Mouse (Mus musculus) macrophage (primary cell): Measurements from ENCODE around the gene Lcp1. TPM values are rescaled to one million over a fixed set of nuclear protein-coding genes. Genes with fewer than 3 reads are reported as not detected.

ENCODE experiments used
- H3K27ac ChIP-seq: fragments of 350-480 bp; formaldehyde crosslinking; 2 replicates; pipeline ENCODE4 v1.9.0; 2021
- H3K36me3 ChIP-seq: fragments of 350-480 bp; formaldehyde crosslinking; 2 replicates; pipeline ENCODE4 v1.9.0; 2021; ENCODE audit errors: inconsistent target
- H3K4me3 ChIP-seq: fragments of 350-480 bp; formaldehyde crosslinking; 2 replicates; pipeline ENCODE4 v1.9.0; 2021; ENCODE audit errors: inconsistent target
- H3K79me2 ChIP-seq: fragments of 350-480 bp; formaldehyde crosslinking; 2 replicates; pipeline ENCODE4 v1.9.0; 2021; ENCODE audit errors: inconsistent target
- WGBS: methylation state at CpG from one replicate; pipeline ENCODE4 v1.1.7; 2026; ENCODE audit warnings: inconsistent platforms; ENCODE audit not compliant: missing documents; 5-methylcytosine and 5-hydroxymethylcytosine counted together
- polyA plus RNA-seq: library from polyadenylated mRNA; stranded (reverse); fragments of 250-400 nt; gene quantifications from 3 replicates; pipeline ENCODE4 v1.2.4, GENCODE M21; 2018; ENCODE audit warnings: inconsistent platforms

Lcp1 gene
- polyA plus RNA-seq, 1 experiment from 2014 or later = 1,239 TPM

DNA sequence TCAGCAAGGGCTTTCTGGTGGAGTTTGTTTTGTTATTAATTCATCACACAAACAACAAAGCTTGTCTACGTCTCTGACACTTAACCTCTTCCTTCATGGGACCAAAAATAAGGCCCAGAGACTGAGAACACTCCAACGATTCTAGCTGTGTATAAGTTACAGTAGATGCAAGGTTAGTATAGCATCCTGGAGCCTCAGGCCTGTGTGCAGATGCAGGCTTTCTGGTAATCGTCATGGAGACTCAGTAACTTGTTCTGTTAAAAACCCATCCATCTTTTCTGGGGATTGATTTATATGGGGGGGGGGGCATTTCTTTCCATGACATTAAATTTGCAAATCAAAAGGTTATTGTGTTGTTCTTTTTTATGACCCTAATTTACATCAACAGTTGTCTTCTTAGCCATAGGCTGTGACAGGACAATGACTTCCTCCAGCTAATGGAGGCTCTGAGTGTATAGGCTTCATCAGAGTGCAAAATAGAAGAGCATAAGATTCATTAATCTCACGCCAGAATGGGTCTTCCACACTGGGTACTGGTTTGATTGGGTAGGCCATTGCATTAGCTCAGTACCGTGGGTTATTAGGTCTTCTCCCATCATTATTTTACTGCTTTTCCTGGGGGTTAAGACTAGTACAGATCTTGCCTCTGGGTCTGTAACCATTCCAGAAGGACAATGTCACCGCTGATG, 74.6 kb downstream of the Lcp1 start:
- H3K27ac ChIP-seq = no peak overlapping the region
- 81% methylated on average over 5 of the region's 6 CpGs for WGBS
- H3K36me3 ChIP-seq = peaks cover 98% of the 10 kb centered on the region
- H3K79me2 ChIP-seq = peaks cover 93% of the 10 kb centered on the region
- H3K4me3 ChIP-seq = no peak overlapping the region

DNA sequence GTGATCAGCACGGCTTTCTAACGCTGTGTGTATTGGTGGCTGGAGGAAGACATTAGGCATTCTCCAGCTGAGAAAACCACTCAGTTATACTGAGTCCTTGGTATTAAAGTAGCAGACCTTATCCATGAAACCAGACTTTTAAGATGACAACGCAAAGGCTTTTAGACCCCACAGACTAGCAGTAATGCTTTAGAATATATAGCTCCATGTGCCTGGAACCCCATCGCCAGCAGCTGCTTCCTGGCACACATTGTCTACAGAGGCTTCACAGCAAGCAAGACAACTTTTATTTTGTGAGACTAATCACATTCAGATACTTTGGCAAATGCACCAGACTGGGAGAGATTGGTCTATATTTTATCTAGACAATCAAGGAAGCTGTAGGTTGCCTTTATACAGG, 75.4 kb downstream of the Lcp1 start:
- WGBS = 100% methylated on average over 4 of the region's 4 CpGs

DNA sequence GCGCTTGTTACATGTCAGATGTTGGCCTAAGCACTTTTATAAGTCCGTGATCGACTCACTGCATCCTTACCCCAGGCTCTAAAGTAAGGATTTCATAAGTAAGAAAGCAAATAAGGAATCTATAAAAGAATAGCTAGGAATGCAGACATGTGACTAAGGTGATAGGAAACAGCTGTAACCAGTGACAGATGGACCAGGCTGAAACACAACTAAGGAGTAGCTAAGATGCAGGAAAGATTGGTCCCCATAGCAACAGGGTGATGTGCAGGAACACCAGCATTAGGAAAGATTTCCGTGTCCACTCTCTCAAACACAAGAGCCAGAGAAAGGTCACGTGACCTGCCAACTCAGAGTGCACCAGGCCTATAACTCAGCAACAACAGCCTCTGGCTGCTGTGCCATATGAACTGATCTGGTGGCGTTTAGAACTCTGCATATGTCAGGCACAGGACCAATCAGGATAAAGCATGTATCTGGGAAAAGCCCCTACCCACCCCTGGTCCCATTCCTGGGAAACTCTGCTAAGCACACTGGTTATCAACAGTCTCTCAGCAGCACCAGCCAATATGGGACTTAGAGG, 77.8 kb downstream of the Lcp1 start:
- peaks cover 87% of the 10 kb centered on the region for H3K79me2 ChIP-seq
- 96% methylated on average over 6 of the region's 6 CpGs for WGBS
- no peak overlapping the region for H3K4me3 ChIP-seq
- no peak overlapping the region for H3K27ac ChIP-seq
- H3K36me3 ChIP-seq = peaks cover 98% of the 10 kb centered on the region

More for the DNA sequence above, 75.4 kb downstream of the Lcp1 start:
- H3K36me3 ChIP-seq = peaks cover 98% of the 10 kb centered on the region
- peaks cover 93% of the 10 kb centered on the region for H3K79me2 ChIP-seq
- H3K4me3 ChIP-seq = no peak overlapping the region
- no peak overlapping the region for H3K27ac ChIP-seq

DNA sequence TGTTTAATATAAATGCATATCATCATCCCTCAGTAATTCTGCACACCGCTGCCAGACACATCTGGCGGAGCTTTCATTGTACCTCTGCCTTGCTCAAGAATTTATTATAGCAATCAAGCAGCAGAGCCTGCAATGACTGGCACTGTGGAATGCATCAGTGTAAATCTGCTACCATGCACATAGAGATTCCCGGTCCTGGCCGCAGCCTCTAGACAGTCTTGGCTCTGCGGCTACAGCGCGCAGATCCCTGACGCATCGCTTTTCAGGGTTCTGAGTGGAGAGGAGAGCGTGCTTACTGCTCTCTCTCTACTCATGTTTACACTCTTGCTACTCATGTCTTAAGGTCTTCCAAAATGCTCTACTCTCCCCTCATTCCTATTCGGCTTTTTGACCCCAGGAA, 82.9 kb downstream of the Lcp1 start:
- 92% methylated on average over 11 of the region's 11 CpGs for WGBS
- Histone ChIP-seq H3K36me3 (peaks cover 100% of the 10 kb centered on the region), H3K4me3 (no peak overlapping the region)

DNA sequence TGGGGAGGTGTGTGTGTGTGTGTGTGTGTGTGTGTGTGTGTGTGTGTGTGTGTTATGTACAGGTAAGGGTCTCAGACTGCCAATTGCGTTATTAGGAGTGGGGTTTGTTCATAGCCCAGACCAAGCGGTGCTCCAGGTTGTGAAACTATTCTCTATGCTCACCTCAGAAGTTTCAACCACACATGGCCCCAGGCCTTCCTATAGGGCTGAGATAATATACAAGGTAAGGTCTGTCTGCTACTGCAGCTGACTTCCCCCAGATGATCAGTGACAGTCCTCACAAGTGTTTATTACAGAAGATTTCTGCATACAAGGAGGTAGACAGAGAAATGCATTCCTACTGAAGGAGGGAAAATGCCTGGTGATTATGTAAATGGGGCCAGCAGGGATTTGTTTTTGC, 87.9 kb downstream of the Lcp1 start:
- H3K79me2 ChIP-seq = peaks cover 80% of the 10 kb centered on the region; the same call in 1 of the 2 replicates
- peaks cover 99% of the 10 kb centered on the region for H3K36me3 ChIP-seq
- H3K4me3 ChIP-seq = no peak overlapping the region
- 100% methylated on average over 2 of the region's 2 CpGs for WGBS
- H3K27ac ChIP-seq = no peak overlapping the region

More for the DNA sequence above, 82.9 kb downstream of the Lcp1 start:
- H3K79me2 ChIP-seq = peaks cover 88% of the 10 kb centered on the region; the same call in 1 of the 2 replicates
- H3K27ac ChIP-seq = no peak overlapping the region

DNA sequence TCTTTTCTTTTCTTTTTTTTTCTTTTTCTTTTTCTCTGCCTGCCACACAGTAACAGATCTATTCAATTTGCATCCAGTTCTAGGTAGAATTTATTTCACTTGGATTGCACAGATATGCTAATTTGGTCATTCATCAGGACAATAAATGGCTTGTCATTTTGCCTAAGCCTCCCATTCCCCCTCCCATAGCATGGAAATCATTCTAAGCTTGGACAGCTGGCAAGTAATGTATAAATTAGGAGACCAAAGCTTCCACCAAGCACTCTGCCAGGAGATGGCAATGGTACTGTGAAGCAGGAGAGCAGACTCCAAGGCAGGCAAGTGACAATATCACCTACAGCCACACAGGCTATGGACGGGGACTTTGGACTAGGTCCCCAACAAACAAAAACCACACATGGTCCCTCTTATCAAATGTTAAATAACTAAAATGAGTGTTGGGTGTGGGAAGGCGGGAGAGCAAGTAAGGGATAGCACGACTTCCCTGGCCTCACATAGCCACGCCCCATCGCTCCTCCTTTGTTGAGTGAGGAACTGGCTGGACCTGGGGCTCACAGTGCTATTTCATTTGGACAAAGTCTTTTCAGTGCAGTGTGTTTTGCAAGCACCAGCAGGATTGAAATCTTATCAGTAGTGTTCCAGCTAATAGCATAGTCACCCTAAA, 88.5 kb downstream of the Lcp1 start:
- H3K27ac ChIP-seq = no peak overlapping the region
- H3K36me3 ChIP-seq = peaks cover 99% of the 10 kb centered on the region
- no peak overlapping the region for H3K4me3 ChIP-seq
- 97% methylated on average over 5 of the region's 5 CpGs for WGBS
- H3K79me2 ChIP-seq = peaks cover 76% of the 10 kb centered on the region; the same call in 1 of the 2 replicates

DNA sequence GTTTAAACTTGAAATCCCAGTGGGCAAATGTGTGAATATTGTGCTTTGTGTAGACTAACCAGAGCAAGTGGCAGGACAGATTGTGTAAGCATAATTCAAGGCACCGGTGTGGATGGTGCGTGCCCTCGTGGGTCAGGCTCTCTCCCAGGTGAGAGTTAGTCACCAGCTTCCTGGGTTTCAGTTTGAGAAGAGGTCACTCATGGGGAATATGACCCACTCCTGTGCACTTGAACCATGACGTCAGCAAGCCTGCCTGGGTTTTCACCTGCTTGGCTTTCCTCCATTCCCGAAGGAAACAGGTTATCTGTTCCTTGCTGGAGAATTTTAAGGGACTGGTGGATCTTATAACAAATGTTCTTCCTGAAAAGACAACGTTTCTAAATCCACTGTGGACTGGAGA, 91.5 kb downstream of the Lcp1 start:
- H3K79me2 ChIP-seq = peaks cover 48% of the 10 kb centered on the region; the same call in 1 of the 2 replicates
- no peak overlapping the region for H3K4me3 ChIP-seq
- H3K27ac ChIP-seq = no peak overlapping the region
- WGBS = 84% methylated on average over 6 of the region's 6 CpGs
- H3K36me3 ChIP-seq = peaks cover 99% of the 10 kb centered on the region

DNA sequence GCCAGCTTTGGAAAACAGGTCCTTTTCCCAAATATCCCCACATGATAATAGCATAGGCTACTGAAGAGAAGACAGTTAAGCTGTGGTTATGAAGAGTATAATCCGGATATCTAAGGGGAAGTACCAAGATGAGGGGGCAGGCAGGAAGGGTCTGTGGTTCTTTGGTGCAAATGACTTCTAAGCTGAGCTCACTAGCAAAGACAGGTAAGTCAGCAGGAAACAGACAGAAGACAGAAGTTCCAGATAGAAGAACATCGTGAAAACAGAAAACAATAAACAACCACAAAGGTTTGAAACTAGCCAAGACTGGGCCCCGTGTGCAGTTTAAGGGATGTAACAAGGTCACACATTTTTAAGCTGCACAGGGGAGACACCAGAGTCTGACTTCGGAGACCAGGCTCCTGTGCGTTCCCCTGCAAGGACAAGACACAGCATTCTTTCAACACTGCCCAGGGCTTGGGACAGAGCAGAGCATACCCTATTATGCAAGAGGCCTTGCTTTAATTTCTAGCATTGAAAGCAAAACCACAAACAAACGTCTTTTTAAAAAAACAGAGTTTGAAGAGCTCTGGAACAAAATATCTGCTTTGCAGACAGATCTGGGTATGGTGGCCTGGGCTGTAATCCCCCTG, 96.7 kb downstream of the Lcp1 start:
- H3K79me2 ChIP-seq = no peaks in the 10 kb centered on the region; the same call in 1 of the 2 replicates
- WGBS = 15% methylated on average over 6 of the region's 6 CpGs
- H3K27ac ChIP-seq = no peak overlapping the region
- no peak overlapping the region for H3K4me3 ChIP-seq
- H3K36me3 ChIP-seq = peaks cover 73% of the 10 kb centered on the region

DNA sequence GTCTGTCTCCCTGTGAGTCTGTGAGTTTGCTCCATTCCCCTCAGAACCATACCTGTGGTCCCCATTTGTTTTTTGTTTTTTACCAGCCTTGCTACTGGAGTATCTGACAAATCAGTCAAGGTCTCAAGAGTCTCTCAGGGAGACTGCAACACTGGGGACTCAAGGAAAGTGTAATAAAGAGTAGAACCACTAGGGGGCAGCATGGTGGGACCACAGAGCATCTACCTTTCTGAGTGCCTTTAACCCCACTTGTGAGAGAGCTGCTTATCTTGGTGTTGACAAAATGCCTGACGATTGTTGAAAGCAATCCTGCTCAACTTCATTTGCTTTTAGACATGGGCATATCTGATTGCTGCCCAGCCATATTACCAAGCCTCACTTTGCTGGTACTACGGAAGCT, 98.9 kb downstream of the Lcp1 start:
- Histone ChIP-seq H3K36me3 (peaks cover 50% of the 10 kb centered on the region), H3K79me2 (no peaks in the 10 kb centered on the region), H3K27ac (no peak overlapping the region), H3K4me3 (no peak overlapping the region)
- WGBS = 91% methylated on average over 1 of the region's 2 CpGs

DNA sequence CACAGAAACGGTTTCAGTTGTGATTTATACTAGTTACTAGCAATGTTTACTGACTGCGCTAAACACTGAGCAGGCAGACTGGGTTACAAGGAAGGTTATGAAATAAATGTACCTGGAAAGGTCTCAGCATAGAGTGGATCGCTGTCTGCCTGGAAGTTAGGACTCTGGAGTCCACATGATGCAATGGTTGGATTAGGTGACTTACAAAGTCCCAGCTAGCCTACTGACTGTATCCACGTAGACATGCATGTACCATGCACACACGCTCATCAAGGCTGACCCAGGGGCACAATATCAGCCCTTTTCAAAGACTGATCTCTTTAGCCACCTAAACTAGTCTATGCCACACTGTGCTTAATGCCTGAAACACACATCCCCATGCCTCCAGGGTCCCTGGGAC, 102.2 kb downstream of the Lcp1 start:
- H3K36me3 ChIP-seq = peaks cover 18% of the 10 kb centered on the region
- H3K79me2 ChIP-seq = no peaks in the 10 kb centered on the region
- H3K27ac ChIP-seq = no peak overlapping the region
- H3K4me3 ChIP-seq = no peak overlapping the region
- 90% methylated on average over 5 of the region's 5 CpGs for WGBS

DNA sequence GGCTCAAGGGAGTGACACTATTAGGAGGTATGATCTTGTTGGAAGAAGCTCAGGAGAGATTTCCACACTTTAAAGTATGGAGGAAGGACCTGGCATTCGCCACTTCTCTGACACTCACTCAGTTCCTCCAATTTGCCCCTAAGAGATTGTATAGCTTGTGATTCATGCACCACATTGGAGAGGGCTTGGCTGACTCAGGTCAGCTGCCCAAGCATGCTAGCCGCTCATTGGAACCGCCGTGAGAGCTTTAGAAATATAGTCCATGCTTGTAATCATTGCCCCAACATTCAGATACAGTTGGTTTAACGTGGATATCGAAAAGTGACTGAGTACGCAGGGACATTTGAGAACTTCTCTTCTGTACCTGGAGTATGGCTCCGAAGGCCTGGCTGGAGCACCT, 104.7 kb downstream of the Lcp1 start:
- Histone ChIP-seq H3K36me3 (no peaks in the 10 kb centered on the region), H3K27ac (no peak overlapping the region), H3K4me3 (no peak overlapping the region), H3K79me2 (no peaks in the 10 kb centered on the region)
- 84% methylated on average over 8 of the region's 8 CpGs for WGBS

DNA sequence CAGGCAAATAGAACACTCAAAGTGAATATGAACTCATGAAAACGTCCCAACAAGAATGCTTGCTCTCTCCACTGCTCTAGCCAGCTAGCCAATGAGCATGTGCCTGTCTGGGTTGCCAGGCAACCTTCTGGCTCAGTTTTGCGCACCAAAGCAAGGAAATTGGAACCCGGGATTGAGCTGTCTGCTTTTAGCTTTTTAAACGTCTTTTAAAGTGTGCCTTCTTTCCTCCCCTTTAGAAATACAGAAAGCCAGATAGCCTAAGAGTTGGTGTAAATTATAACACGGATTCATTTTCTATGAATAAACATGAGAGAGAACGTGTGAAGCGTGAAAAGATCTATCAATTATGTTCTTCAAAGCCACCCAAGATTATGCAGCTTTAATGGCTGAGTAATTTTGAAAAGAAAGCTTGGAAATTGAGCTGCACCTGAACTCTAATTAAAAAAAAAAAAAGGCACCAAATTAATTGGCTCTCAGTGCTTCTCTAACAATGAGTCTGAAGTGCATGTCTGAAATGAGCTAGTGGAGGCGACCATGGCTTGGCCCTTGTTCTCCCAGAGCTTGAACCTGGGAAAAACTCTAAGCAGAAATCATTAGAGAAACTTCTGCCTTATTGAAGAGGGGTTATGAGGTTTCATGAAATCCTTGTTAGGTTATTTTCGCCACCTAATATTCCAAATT, 105.2 kb downstream of the Lcp1 start:
- no peaks in the 10 kb centered on the region for H3K36me3 ChIP-seq
- 87% methylated on average over 9 of the region's 9 CpGs for WGBS
- no peak overlapping the region for H3K4me3 ChIP-seq
- no peaks in the 10 kb centered on the region for H3K79me2 ChIP-seq
- no peak overlapping the region for H3K27ac ChIP-seq

DNA sequence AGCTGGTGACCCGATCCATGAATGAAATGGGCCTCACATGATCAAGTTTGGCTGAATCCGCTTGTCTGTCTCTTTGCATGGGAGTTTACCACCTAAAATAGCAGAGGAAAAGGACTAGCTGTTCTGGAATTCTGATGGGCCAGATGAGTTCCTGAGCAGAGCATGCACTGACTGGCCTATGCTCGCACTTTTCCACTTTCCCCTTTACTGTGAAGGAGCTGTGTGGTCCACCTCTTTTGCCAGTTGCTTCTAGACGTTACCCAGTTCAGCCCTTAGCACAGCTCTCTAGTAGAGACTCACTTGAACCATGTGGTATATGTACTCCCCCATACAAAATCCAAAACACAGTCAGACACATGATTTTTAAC, 105.7 kb downstream of the Lcp1 start:
- WGBS = 97% methylated on average over 4 of the region's 4 CpGs
- Histone ChIP-seq H3K36me3 (no peaks in the 10 kb centered on the region), H3K79me2 (no peaks in the 10 kb centered on the region), H3K4me3 (no peak overlapping the region), H3K27ac (no peak overlapping the region)

DNA sequence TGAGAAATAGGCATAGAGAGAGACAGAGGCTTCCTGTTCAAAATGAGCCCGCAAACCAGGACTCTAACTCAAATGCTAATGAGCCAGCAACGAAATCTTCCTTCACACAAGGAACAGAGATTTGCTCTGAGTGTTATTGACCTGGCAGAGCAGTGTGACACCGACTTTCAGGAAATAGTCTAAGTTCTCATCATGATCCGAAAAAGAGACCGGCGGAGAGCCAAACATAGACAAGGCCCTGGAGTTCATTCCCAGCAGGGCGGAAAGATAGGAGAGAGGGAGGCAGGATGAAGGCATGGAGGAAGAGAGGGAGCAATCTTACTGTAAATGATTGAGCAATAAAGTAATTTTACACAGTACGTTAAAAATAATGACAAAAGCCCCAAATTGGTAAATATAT, 106.2 kb downstream of the Lcp1 start:
- H3K27ac ChIP-seq = no peak overlapping the region
- H3K79me2 ChIP-seq = no peaks in the 10 kb centered on the region
- 89% methylated on average over 8 of the region's 8 CpGs for WGBS
- H3K36me3 ChIP-seq = no peaks in the 10 kb centered on the region
- no peak overlapping the region for H3K4me3 ChIP-seq
